Mouse (Mus musculus): Measurements from ENCODE around the gene Emc10. TPM values are rescaled to one million over a fixed set of nuclear protein-coding genes. Genes with fewer than 3 reads are reported as not detected.

Gene Emc10
- polyA plus RNA-seq, 1 experiment = 298 TPM

DNA sequence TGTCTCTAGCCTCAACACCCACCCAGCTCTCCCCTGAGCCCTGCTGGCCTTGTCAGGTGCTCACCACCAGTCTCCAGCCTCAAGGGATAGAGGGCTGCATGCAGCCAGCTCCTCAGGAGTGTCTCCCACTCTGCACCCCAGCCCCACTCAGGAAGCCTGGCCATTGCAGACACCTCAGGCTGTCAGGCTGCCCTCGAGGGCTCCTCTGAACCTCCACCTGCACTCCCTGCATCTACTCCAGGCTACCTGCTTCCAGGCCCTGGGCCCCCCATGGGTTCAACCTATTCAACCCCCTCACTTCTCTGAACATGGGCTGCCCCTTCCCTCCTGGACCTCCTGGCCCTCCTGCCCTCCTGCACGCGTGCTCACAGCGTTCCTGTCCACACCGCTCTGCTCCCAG, 4.9 kb downstream of the Emc10 start:
- no peaks in the 10 kb centered on the region; the same call in 1 of the 2 replicates for H3K36me3 ChIP-seq (ENCODE audit: control insufficient read depth, insufficient read depth, low read length)
- peaks cover 10% of the 10 kb centered on the region for H3K4me1 ChIP-seq (ENCODE audit: control insufficient read depth, insufficient read depth, low read length)
- H3K4me3 ChIP-seq (ENCODE audit: insufficient read depth, low read depth, low read length) = no peak overlapping the region
- no peak for DNase-seq
- H3K27me3 ChIP-seq (replicated peaks; ENCODE audit: control insufficient read depth, insufficient read depth, low read length) = no peaks in the 10 kb centered on the region
- 97% methylated on average over 5 of the region's 5 CpGs for WGBS
- TF ChIP-seq CTCF (conservative IDR thresholded peaks at IDR 0.05; ENCODE audit: insufficient read depth, insufficient read length, low read depth, low read length) = no peak
- no peak for TF ChIP-seq POLR2A (IDR thresholded peaks at IDR 0.05; ENCODE audit: low read depth, low read length)
- no peak overlapping the region for H3K27ac ChIP-seq (ENCODE audit: insufficient read depth, low read depth, low read length)

DNA sequence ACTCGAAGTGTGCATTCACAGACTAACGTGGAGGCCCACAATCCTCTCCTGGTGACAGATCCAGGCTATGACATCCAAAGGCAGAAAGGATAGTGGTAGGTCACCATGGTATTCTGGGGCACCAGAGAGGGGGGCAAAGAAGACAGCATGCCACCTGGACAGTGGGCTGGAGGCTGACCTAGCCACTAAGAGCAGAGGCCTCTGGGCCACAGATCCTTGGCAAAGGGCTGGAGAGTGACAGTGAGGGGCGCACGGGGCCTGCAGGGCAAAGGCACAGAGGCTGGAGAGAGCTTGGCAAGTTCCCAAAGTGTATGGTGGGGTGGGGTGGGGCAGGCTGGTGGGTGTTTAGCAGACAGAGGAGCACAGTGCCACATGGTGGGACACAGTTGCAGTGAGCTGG, 6.0 kb downstream of the Emc10 start:
- no peak for DNase-seq
- Histone ChIP-seq H3K4me3 (ENCODE audit: insufficient read depth, low read depth, low read length) (no peak overlapping the region), H3K27ac (ENCODE audit: insufficient read depth, low read depth, low read length) (no peak overlapping the region), H3K27me3 (replicated peaks; ENCODE audit: control insufficient read depth, insufficient read depth, low read length) (no peaks in the 10 kb centered on the region), H3K4me1 (ENCODE audit: control insufficient read depth, insufficient read depth, low read length) (peaks cover 4% of the 10 kb centered on the region; the same call in 1 of the 2 replicates), H3K36me3 (ENCODE audit: control insufficient read depth, insufficient read depth, low read length) (no peaks in the 10 kb centered on the region; the same call in 1 of the 2 replicates)
- TF ChIP-seq POLR2A (IDR thresholded peaks at IDR 0.05; ENCODE audit: low read depth, low read length) = no peak
- TF ChIP-seq CTCF (conservative IDR thresholded peaks at IDR 0.05; ENCODE audit: insufficient read depth, insufficient read length, low read depth, low read length) = no peak
- 88% methylated on average over 4 of the region's 4 CpGs for WGBS

DNA sequence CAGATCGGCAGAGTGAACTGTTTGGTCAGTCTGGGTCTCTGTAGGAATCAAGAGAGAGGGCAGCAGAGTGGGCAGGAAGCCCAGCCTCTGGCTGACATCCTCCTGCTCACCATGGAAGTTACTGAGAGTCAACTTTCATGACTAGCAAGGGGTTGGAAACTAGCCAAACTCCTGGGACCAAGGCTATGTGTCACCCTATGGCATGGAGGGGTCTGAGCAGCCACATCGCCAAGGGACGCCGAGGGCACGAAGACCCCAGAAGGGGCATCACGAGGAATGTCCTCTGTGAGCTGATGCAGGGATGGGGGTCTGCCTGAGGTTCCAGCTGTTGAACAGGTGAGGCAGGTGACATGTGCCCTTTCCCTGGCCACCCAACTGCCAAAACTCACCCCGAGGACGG, 7.8 kb downstream of the Emc10 start:
- 88% methylated on average over 8 of the region's 8 CpGs for WGBS
- H3K4me3 ChIP-seq (ENCODE audit: insufficient read depth, low read depth, low read length) = no peak overlapping the region
- no peaks in the 10 kb centered on the region for H3K27me3 ChIP-seq (replicated peaks; ENCODE audit: control insufficient read depth, insufficient read depth, low read length)
- TF ChIP-seq POLR2A (IDR thresholded peaks at IDR 0.05; ENCODE audit: low read depth, low read length) (no peak), CTCF (conservative IDR thresholded peaks at IDR 0.05; ENCODE audit: insufficient read depth, insufficient read length, low read depth, low read length) (no peak)
- H3K4me1 ChIP-seq (ENCODE audit: control insufficient read depth, insufficient read depth, low read length) = no peaks in the 10 kb centered on the region
- no peak overlapping the region for H3K27ac ChIP-seq (ENCODE audit: insufficient read depth, low read depth, low read length)
- no peaks in the 10 kb centered on the region; the same call in 1 of the 2 replicates for H3K36me3 ChIP-seq (ENCODE audit: control insufficient read depth, insufficient read depth, low read length)
- DNase-seq = no peak

DNA sequence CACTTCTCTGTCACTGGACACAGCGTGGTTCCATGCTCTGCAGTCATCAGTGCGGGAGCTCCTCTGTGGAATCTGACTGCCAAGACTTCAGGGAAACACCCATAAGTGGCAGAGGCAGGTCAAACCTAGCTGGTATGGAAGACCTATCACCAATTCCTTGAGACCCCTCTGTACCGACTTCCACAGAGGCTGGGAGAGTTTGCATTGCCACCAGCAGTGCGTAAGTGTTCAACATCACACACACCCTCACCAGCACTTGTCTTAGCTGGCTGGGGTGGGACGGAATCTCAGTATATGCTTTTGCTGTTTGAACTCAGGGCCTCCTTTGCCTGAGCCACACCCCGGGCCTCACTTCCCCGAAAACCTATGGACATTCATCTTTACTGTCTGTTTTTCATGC, 8.4 kb downstream of the Emc10 start:
- no peaks in the 10 kb centered on the region; the same call in 1 of the 2 replicates for H3K36me3 ChIP-seq (ENCODE audit: control insufficient read depth, insufficient read depth, low read length)
- no peak overlapping the region for H3K27ac ChIP-seq (ENCODE audit: insufficient read depth, low read depth, low read length)
- no peaks in the 10 kb centered on the region for H3K4me1 ChIP-seq (ENCODE audit: control insufficient read depth, insufficient read depth, low read length)
- WGBS = 92% methylated on average over 7 of the region's 7 CpGs
- TF ChIP-seq CTCF (conservative IDR thresholded peaks at IDR 0.05; ENCODE audit: insufficient read depth, insufficient read length, low read depth, low read length) (no peak), POLR2A (IDR thresholded peaks at IDR 0.05; ENCODE audit: low read depth, low read length) (no peak)
- no peak overlapping the region for H3K4me3 ChIP-seq (ENCODE audit: insufficient read depth, low read depth, low read length)
- H3K27me3 ChIP-seq (replicated peaks; ENCODE audit: control insufficient read depth, insufficient read depth, low read length) = no peaks in the 10 kb centered on the region
- DNase-seq = no peak

DNA sequence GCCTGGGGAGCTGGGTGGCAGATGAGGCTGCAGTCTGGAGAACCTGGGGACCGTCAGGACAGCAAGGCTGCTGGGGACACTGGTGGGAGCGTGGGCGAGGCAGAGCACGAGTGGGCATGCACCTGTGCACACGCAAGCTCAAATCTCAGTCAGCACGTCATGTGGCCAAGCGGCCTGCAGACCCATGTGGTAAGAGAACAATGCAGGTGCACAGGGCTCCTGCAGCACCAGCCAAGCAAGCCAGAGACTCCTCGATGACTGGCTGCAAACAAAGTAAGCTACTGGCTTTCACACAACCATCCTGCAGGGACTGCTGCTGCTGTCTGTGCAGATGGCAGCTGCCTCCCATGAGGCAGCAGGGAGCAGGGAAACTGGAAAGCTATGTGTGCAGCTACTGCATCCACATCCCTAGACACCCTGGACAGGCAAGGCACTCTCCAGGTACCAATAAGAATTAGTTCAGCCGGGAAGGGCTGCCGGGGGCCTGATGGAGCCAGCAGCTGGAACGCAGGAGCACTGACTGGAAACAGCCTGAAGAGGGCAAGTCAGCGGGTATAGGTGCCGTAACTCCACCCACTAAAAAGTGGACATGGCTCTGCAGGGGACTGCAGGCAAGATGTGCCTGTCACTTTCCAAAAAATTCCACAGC, 9.3 kb downstream of the Emc10 start:
- no peaks in the 10 kb centered on the region; the same call in 1 of the 2 replicates for H3K36me3 ChIP-seq (ENCODE audit: control insufficient read depth, insufficient read depth, low read length)
- DNase-seq = no peak
- no peak overlapping the region for H3K4me3 ChIP-seq (ENCODE audit: insufficient read depth, low read depth, low read length)
- WGBS = 58% methylated on average over 13 of the region's 13 CpGs
- TF ChIP-seq CTCF (conservative IDR thresholded peaks at IDR 0.05; ENCODE audit: insufficient read depth, insufficient read length, low read depth, low read length) (no peak), POLR2A (IDR thresholded peaks at IDR 0.05; ENCODE audit: low read depth, low read length) (no peak)
- no peak overlapping the region for H3K27ac ChIP-seq (ENCODE audit: insufficient read depth, low read depth, low read length)
- no peaks in the 10 kb centered on the region for H3K4me1 ChIP-seq (ENCODE audit: control insufficient read depth, insufficient read depth, low read length)
- no peaks in the 10 kb centered on the region for H3K27me3 ChIP-seq (replicated peaks; ENCODE audit: control insufficient read depth, insufficient read depth, low read length)

DNA sequence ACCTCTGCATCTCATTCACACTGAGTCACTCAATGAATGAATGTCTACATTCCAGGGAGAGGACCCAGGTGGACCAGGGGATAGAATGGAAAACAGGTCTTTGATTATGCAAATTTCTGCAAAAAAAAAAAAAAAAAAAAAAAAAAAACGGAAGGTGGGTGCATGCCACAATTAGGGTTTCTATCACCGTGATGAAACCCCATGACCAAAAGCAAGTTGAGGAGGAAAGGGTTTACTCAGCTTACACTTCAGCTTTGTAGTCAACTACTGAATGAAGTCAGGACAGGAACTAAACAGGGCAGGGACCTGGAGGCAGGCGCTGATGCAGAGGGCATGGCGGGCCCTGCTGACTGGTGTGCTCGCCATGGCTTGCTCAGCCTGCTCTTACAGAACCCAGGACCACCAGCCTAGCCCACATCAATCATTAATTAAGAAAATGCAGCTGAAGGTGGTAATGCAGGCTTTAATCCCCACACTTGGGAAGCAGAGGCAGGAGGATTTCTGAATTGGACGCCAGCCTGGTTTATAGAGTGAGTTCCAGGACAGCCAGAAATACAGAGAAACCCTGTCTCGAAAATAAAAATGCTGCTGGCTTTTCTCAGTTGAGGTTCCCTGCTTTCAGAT, 10.6 kb downstream of the Emc10 start:
- 78% methylated on average over 7 of the region's 7 CpGs for WGBS
- TF ChIP-seq POLR2A (IDR thresholded peaks at IDR 0.05; ENCODE audit: low read depth, low read length) = no peak
- no peak for TF ChIP-seq CTCF (conservative IDR thresholded peaks at IDR 0.05; ENCODE audit: insufficient read depth, insufficient read length, low read depth, low read length)
- Histone ChIP-seq H3K27me3 (replicated peaks; ENCODE audit: control insufficient read depth, insufficient read depth, low read length) (no peaks in the 10 kb centered on the region), H3K4me1 (ENCODE audit: control insufficient read depth, insufficient read depth, low read length) (no peaks in the 10 kb centered on the region), H3K4me3 (ENCODE audit: insufficient read depth, low read depth, low read length) (no peak overlapping the region), H3K36me3 (ENCODE audit: control insufficient read depth, insufficient read depth, low read length) (no peaks in the 10 kb centered on the region), H3K27ac (ENCODE audit: insufficient read depth, low read depth, low read length) (no peak overlapping the region)
- DNase-seq = no peak

DNA sequence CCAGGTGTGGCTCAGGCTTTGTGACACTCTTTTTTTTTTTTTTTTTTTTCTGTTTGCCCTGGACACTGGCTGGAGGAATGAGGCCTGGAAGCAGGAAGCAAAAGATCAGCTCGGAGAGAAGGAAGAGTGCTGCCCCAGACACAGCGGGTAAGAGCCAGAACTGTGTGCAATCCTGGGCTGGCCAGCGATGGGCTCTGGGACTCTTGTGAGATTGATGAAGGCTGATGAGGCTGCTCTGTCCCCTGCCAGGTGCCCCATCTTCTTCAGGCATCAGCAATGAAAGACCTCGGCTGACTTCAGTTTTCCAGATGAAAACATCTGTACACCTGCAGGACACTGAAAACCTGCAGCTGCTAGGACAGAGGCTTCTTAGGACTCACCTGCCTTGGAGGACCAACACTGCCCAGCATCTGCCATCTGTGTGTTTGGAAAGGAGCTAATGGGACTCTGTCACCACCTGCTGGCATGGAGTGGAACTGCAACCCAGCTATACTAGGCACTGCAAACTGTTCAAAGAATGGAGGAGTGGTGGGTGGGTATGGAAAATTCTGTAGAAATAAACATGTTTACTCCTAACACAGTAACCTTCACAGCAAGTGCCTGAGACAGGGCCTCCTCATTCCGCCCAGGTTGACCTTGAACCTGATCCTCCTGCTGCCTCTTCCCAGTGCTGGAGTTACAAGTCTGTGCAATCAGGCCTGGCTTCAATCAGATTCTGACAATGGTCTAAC, 11.3 kb downstream of the Emc10 start:
- peak; percentile 99 for TF ChIP-seq CTCF (conservative IDR thresholded peaks at IDR 0.05; ENCODE audit: insufficient read depth, insufficient read length, low read depth, low read length)
- no peak for TF ChIP-seq POLR2A (IDR thresholded peaks at IDR 0.05; ENCODE audit: low read depth, low read length)
- DNase-seq = peak; percentile 73
- Histone ChIP-seq H3K4me1 (ENCODE audit: control insufficient read depth, insufficient read depth, low read length) (no peaks in the 10 kb centered on the region), H3K4me3 (ENCODE audit: insufficient read depth, low read depth, low read length) (no peak overlapping the region), H3K36me3 (ENCODE audit: control insufficient read depth, insufficient read depth, low read length) (no peaks in the 10 kb centered on the region), H3K27ac (ENCODE audit: insufficient read depth, low read depth, low read length) (no peak overlapping the region), H3K27me3 (replicated peaks; ENCODE audit: control insufficient read depth, insufficient read depth, low read length) (no peaks in the 10 kb centered on the region)
- 42% methylated on average over 5 of the region's 5 CpGs for WGBS
